9 mouse cellular contexts compared by ENCODE assay signal in genomic region chr11:97532950-97533582, GRCm38 (mm10). TPM values are rescaled to one million over a fixed set of nuclear protein-coding genes. Genes with fewer than 3 reads are reported as not detected.
DNase-seq lines count a peak whose midpoint lies in the region; ATAC-seq and TF ChIP-seq lines count a peak whose summit lies in the region.
"Had no signal": no experiment of that assay in that cellular context is flagged by ENCODE, and none has a peak within 500 bp of the region (broad histone marks: within the 10 kb centered on the region; RNA-seq: fewer than 3 reads in every experiment).

No protein-coding gene starts in this region.

- H3K27me3 ChIP-seq in limb, embryonic 14.5 days (ENCODE audit: control insufficient read depth, insufficient read depth, low read length): peaks cover 63% of the 10 kb centered on the region

- ATAC-seq in limb, embryonic 14.5 days (ENCODE audit: low FRiP score, low read depth): no peak

- peak overlapping the region; percentile 26 for H3K4me3 ChIP-seq in limb, embryonic 14.5 days (replicated peaks; ENCODE audit: low read length)

- H3K4me1 ChIP-seq in limb, embryonic 14.5 days (ENCODE audit: control insufficient read depth, insufficient read depth, low read length): peaks cover 17% of the 10 kb centered on the region; the same call in 1 of the 2 replicates

- peak overlapping the region; percentile 45 for H3K4me2 ChIP-seq in limb, embryonic 14.5 days (replicated peaks; ENCODE audit: low read depth, low read length, severe bottlenecking)

- H3K36me3 ChIP-seq in limb, embryonic 14.5 days (ENCODE audit: control insufficient read depth, insufficient read depth, low read length): no peaks in the 10 kb centered on the region

- 6% methylated on average over 20 of the region's 20 CpGs for WGBS in limb, embryonic 14.5 days

- DNase-seq in embryo, embryonic 11 days: peak; percentile 56
- DNase-seq in embryo, embryonic 10 days (ENCODE audit: low spot score): no peak
- peak; percentile 93 for DNase-seq in A20 (ENCODE audit: low read depth, low spot score)
- DNase-seq in cerebellum, postnatal 14 days: peak; percentile 81
- DNase-seq in limb, embryonic 14.5 days (ENCODE audit: low spot score): no peak
- DNase-seq in retina, postnatal 1 day: peak; percentile 69
- DNase-seq in gastrocnemius, adult 18-20 months (ENCODE audit: low spot score): no peak
- DNase-seq in ovary, postnatal 36 days (ENCODE audit: low spot score): no peak

- no peak for TF ChIP-seq POLR2A in limb, embryonic 14.5 days (IDR thresholded peaks at IDR 0.05; ENCODE audit: borderline replicate concordance, extremely low read depth, insufficient read depth, insufficient read length)

- no peak overlapping the region for H3K27ac ChIP-seq in limb, embryonic 14.5 days (replicated peaks; ENCODE audit: low read depth, low read length)
- H3K27ac ChIP-seq: macrophage had no signal

- no peak overlapping the region for H3K9ac ChIP-seq in limb, embryonic 14.5 days (ENCODE audit: low read depth, low read length, severe bottlenecking)

- no peaks in the 10 kb centered on the region for H3K9me3 ChIP-seq in limb, embryonic 14.5 days (ENCODE audit: control insufficient read depth, low read length)

RNA-seq across cellular contexts. Expression of gene 4933428G20Rik, which starts 32.9 kb away (rescaled TPM):
- not detected in 2 replicates for polyA plus RNA-seq in limb, embryonic 14.5 days (2012; rRNA removed)
- polyA plus RNA-seq in limb, embryonic 14.5 days (2014; fragmentation: Nextera tagmentation; extraction: Ambion mirVana): 0.19 and 0.36 TPM in 2 replicates
- total RNA-seq in gastrocnemius, adult 18-20 months (2021): not detected
- polyA plus RNA-seq: macrophage had no signal

RNA-seq across cellular contexts. Expression of gene Srcin1, which starts 42.9 kb away (rescaled TPM):
- polyA plus RNA-seq in limb, embryonic 14.5 days (2012; rRNA removed): 4.0 and 5.1 TPM in 2 replicates
- 0.39 and 0.53 TPM in 2 replicates for polyA plus RNA-seq in limb, embryonic 14.5 days (2014; fragmentation: Nextera tagmentation; extraction: Ambion mirVana)
- 1 to 10 TPM; 1.3 to 1.9 TPM for total RNA-seq in gastrocnemius, adult 18-20 months (2021)

Comparison
In these comparisons a context has a peak if more than half of its experiments do, and no peak if none do; other contexts are left out.
1. DNase-seq: peak in embryo, embryonic 11 days (single experiment), A20 (single experiment), cerebellum, postnatal 14 days (2 of 2) and retina, postnatal 1 day (single experiment); none in embryo, embryonic 10 days (single experiment), limb, embryonic 14.5 days (single experiment), gastrocnemius, adult 18-20 months (single experiment) and ovary, postnatal 36 days (single experiment).